Comparison of ENCODE assay signal across 8 mouse cellular contexts in the genomic region with DNA sequence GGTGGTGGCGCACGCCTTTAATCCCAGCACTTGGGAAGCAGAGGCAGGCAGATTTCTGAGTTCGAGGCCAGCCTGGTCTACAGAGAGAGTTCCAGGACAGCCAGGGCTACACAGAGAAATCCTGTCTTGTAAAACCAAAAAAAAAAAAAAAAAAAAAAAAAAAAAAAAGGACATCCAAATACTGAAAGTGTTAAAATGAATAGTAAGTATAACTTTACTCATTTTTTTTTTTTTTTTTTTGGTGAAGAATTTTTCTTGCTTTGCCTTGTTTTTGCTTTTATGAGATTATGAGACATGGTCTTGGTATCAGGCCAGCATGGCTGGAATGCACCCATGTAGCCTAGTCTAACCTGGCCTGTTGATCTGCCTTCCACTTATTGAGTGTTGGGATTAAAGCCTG. TPM values are rescaled to one million over a fixed set of nuclear protein-coding genes. Genes with fewer than 3 reads are reported as not detected.
"Had no signal": no experiment of that assay in that cellular context is flagged by ENCODE, and none has a peak within 500 bp of the region (broad histone marks: within the 10 kb centered on the region; RNA-seq: fewer than 3 reads in every experiment).

No protein-coding gene starts in this region.

RNA-seq across cellular contexts. Expression of a gene that starts 58.4 kb away (rescaled TPM):
- total RNA-seq: common myeloid progenitor, adult 5-6 weeks; gastrocnemius, adult 18-20 months; gastrocnemius, adult 2 months; gastrocnemius, postnatal 25 days; granulocyte monocyte progenitor cell, adult 5-6 weeks; heart, adult 18-20 months had no signal
- polyA plus RNA-seq: gonadal fat pad, adult 2 months; heart, adult 2 months had no signal
